Mouse (Mus musculus): ENCODE results near the gene Zfp52.

- no peak for TF ChIP-seq CTCF (IDR thresholded peaks at IDR 0.05; ENCODE audit: borderline replicate concordance, control insufficient read depth, extremely low read depth, insufficient read depth, low read length, poor library complexity)
- TF ChIP-seq POLR2A (IDR thresholded peaks at IDR 0.05; ENCODE audit: control insufficient read depth, extremely low read depth, insufficient read depth, low read length, poor library complexity) = no peak
These were observed 31.5 kb downstream of the Zfp52 start, which contains the start of gene Zfp948 for GRCm38 (mm10) chr17:21566728-21567349.
